Mouse (Mus musculus) brain, embryonic 14.5 days (tissue): ENCODE measurements around the gene Csnk1e.
A peak's percentile ranks its signal among the peaks of the same experiment; 100 is the strongest.

Source experiments
- CTCF ChIP-seq: fragments of 200-500 bp; IDR thresholded peaks from 2 replicates; pipeline ENCODE4 v1.5.1; 2012; ENCODE audit warnings: inconsistent platforms, mild to moderate bottlenecking, moderate library complexity, borderline replicate concordance; ENCODE audit not compliant: insufficient read depth, insufficient read length; ENCODE audit errors: extremely low read depth
- POLR2A ChIP-seq: fragments of 200-500 bp; IDR thresholded peaks from 2 replicates; pipeline ENCODE4 v1.6.1; 2012; ENCODE audit warnings: mild to moderate bottlenecking, inconsistent platforms, borderline replicate concordance; ENCODE audit not compliant: poor library complexity, insufficient read depth, insufficient read length, severe bottlenecking; ENCODE audit errors: extremely low read depth

GRCm38 (mm10) chr15:79466601-79467286, 11.4 kb upstream of the Csnk1e start:
- TF ChIP-seq CTCF (peak; percentile 99), POLR2A (no peak)
